Mouse (Mus musculus): ENCODE measurements around the gene Cyfip2.
"Not testable (repeated sequence)": the region's sequence is repeated elsewhere in the genome, so short reads cannot be mapped to it uniquely, and the experiment has no call there.

Gene Cyfip2

GRCm38 (mm10) chr11:46194175-46194574, 118.5 kb downstream of the Cyfip2 start:
- DNase-seq (ENCODE audit: low spot score in 2 of 2), result no peak

GRCm38 (mm10) chr11:46188283-46188682, 124.4 kb downstream of the Cyfip2 start:
- DNase-seq (ENCODE audit: low spot score in 2 of 2), result no peak

GRCm38 (mm10) chr11:46185486-46185885, 127.2 kb downstream of the Cyfip2 start:
- DNase-seq (ENCODE audit: low spot score in 2 of 2), result no peak

GRCm38 (mm10) chr11:46184946-46185345, 127.7 kb downstream of the Cyfip2 start:
- no peak for DNase-seq (ENCODE audit: low spot score in 2 of 2)

- not testable (repeated sequence) for DNase-seq (ENCODE audit: low spot score in 2 of 2)
These were observed 130.6 kb downstream of the Cyfip2 start for GRCm38 (mm10) chr11:46182031-46182430.

GRCm38 (mm10) chr11:46177246-46178043, 135.2 kb downstream of the Cyfip2 start:
- DNase-seq (ENCODE audit: low spot score in 2 of 2), result no peak

- DNase-seq (ENCODE audit: low spot score in 2 of 2), result no peak
These were observed 136.5 kb downstream of the Cyfip2 start for GRCm38 (mm10) chr11:46176155-46176554.

GRCm38 (mm10) chr11:46172128-46172527, 140.5 kb downstream of the Cyfip2 start:
- no peak for DNase-seq (ENCODE audit: low spot score in 2 of 2)

- no peak for DNase-seq (ENCODE audit: low spot score in 2 of 2)
These were observed 142.8 kb downstream of the Cyfip2 start for GRCm38 (mm10) chr11:46169908-46170307.

- DNase-seq (ENCODE audit: low spot score in 2 of 2), result no peak
These were observed 144.2 kb downstream of the Cyfip2 start for GRCm38 (mm10) chr11:46168506-46168905.

GRCm38 (mm10) chr11:46165866-46166585, 146.6 kb downstream of the Cyfip2 start, which contains the start of gene Nipal4:
Gene Nipal4 (minus strand): TSS chr11:46166508.
- DNase-seq (ENCODE audit: low spot score in 2 of 2), result no peak

GRCm38 (mm10) chr11:46157462-46157861, 155.2 kb downstream of the Cyfip2 start:
- DNase-seq (ENCODE audit: low spot score in 2 of 2), result no peak

- no peak for DNase-seq (ENCODE audit: low spot score in 2 of 2)
These were observed 155.7 kb downstream of the Cyfip2 start for GRCm38 (mm10) chr11:46156945-46157344.

GRCm38 (mm10) chr11:46146619-46147018, 166.0 kb downstream of the Cyfip2 start:
- no peak for DNase-seq (ENCODE audit: low spot score in 2 of 2)

- DNase-seq (ENCODE audit: low spot score in 2 of 2), result no peak
These were observed 167.3 kb downstream of the Cyfip2 start for GRCm38 (mm10) chr11:46145163-46145875.

Data from spleen, postnatal 4 days (tissue).